Mouse (Mus musculus) liver, embryonic 15.5 days (tissue): ENCODE measurements around the gene Miga2. TPM values are rescaled to one million over a fixed set of nuclear protein-coding genes. Genes with fewer than 3 reads are reported as not detected.
"Not testable (repeated sequence)": the region's sequence is repeated elsewhere in the genome, so short reads cannot be mapped to it uniquely, and the experiment has no call there.

Source experiments
- ATAC-seq: fragments of 200-750 bp; cut with Nextera tagmentation; 2 replicates; pipeline ENCODE4 v1.8.0; 2017; ENCODE audit warnings: moderate number of reproducible peaks, mild to moderate bottlenecking, moderate library complexity; ENCODE audit not compliant: insufficient read depth
- H3K27ac ChIP-seq: fragments of 300-500 bp; sonication (generic); replicated peaks from 2 replicates; pipeline ENCODE4 v1.5.1; 2015; ENCODE audit warnings: mild to moderate bottlenecking, inconsistent platforms
- H3K27me3 ChIP-seq: fragments of 300-500 bp; sonication (generic); 2 replicates; pipeline ENCODE4 v1.6.1; 2015; ENCODE audit warnings: mild to moderate bottlenecking, inconsistent platforms
- H3K36me3 ChIP-seq: fragments of 300-500 bp; sonication (generic); replicated peaks from 2 replicates; pipeline ENCODE4 v1.6.1; 2015; ENCODE audit warnings: moderate library complexity, mild to moderate bottlenecking, inconsistent platforms
- H3K4me1 ChIP-seq: fragments of 300-500 bp; sonication (generic); replicated peaks from 2 replicates; pipeline ENCODE4 v1.6.1; 2015; ENCODE audit warnings: inconsistent platforms
- H3K4me2 ChIP-seq: fragments of 300-500 bp; sonication (generic); 2 replicates; pipeline ENCODE4 v1.6.1; 2015; ENCODE audit warnings: moderate library complexity, mild to moderate bottlenecking, inconsistent platforms
- H3K4me3 ChIP-seq: fragments of 300-500 bp; sonication (generic); replicated peaks from 2 replicates; pipeline ENCODE4 v1.5.1; 2015; ENCODE audit warnings: mild to moderate bottlenecking, inconsistent platforms
- H3K9ac ChIP-seq: fragments of 300-500 bp; sonication (generic); 2 replicates; pipeline ENCODE4 v1.6.1; 2015; ENCODE audit warnings: moderate library complexity, mild to moderate bottlenecking, inconsistent platforms
- H3K9me3 ChIP-seq: fragments of 300-500 bp; sonication (generic); replicated peaks from 2 replicates; pipeline ENCODE4 v1.6.1; 2016; ENCODE audit warnings: inconsistent platforms
- WGBS: fragments of 180-500 bp; shearing (Covaris S2); methylation state at CpG from one replicate; pipeline ENCODE4 v1.1.7; 2015; ENCODE audit warnings: mixed read lengths; ENCODE audit not compliant: insufficient replicate concordance; 5-methylcytosine and 5-hydroxymethylcytosine counted together
- polyA plus RNA-seq: library from polyadenylated mRNA; unstranded; fragments of >200 nt; fragmentation: Nextera tagmentation; extraction: Ambion mirVana; gene quantifications from 2 replicates; pipeline ENCODE4 v1.2.1, GENCODE M21; 2015

Miga2 gene
- polyA plus RNA-seq, 1 experiment from 2014 or later: 7.5 TPM

DNA sequence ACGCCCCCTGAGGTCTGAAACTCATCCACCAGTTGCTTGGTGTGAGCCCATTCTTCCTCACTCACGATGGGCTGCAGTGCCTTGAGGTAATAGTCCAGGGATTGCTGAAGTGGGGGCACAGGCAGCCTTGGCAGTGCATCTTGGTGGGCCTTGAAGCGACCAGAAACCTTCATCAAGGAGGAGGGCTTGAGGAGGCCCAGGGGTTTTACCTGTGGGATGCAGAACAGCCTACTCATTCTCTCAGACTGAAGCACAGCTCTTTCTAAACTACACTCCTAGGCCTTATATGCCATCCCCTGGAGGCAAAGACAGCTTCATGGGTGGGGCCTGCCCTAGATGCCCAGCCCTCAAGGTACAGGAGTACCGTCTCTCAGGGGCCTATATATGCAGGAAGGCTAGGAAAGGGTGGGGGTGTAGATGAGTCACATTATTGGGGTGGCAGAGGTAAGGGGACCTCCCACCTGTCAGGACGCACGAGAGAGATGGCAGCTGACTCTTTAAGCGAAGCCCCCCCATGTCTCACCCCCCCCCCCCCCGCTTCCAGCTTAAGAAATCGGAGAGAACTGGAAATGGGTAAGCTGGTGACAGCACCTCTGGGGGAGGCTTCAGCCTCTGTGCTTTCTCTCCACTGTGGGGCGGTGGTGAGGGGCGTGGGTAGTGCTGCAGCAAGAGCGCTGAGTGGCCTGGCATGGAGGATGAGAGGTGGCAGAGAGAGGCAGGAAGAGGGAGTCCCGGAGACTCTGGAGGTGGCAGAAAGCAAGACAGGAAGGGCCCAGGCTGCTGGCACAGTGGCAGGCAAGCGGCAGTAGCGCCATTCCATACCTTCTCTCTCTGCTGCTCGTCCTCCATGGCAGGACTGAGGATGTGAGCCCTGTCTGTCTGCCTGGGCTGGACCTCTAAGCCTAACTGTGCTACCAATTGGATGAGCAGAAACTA is 49.3 kb downstream of the Miga2 start:
- peaks cover 36% of the 10 kb centered on the region for H3K36me3 ChIP-seq
- no peak overlapping the region for H3K27ac ChIP-seq
- peak overlapping the region; percentile 89 for H3K4me2 ChIP-seq
- peaks cover 45% of the 10 kb centered on the region for H3K4me1 ChIP-seq
- WGBS: 77% methylated on average over 16 of the region's 16 CpGs
- 0 out of 2 replicates have a peak overlapping the region, but pooled peaks have one; percentile 100 for H3K9ac ChIP-seq
- no peaks in the 10 kb centered on the region for H3K27me3 ChIP-seq
- ATAC-seq: no peak
- peak overlapping the region; percentile 100; the same call in 1 of the 2 replicates for H3K4me3 ChIP-seq
- H3K9me3 ChIP-seq: no peaks in the 10 kb centered on the region

DNA sequence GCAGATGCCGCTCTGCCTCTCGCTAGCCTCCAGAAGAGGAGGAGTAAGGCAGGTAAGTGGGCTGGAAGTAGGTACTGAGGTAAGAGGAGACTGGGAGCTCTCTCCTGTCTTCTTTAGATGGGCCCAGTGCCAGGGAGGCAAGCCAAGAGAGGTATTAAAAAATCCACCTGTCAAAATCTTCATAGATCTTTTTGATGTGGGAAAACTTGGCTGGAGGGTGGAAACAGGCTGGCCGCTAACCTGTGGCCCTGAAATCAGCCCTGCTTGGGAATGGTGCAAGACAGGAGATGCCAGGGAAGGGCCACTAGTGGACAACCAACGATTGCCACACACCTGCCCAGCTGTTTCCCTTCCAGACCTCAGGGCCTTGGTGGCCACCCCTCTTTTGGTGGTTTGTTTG is 50.1 kb downstream of the Miga2 start:
- Histone ChIP-seq H3K4me2 (peak overlapping the region; percentile 89), H3K36me3 (peaks cover 28% of the 10 kb centered on the region), H3K9me3 (no peaks in the 10 kb centered on the region), H3K4me3 (peak overlapping the region; percentile 100), H3K9ac (peak overlapping the region; percentile 100; the same call in 1 of the 2 replicates), H3K4me1 (peaks cover 53% of the 10 kb centered on the region), H3K27ac (peak overlapping the region; percentile 96), H3K27me3 (no peaks in the 10 kb centered on the region)
- 76% methylated on average over 4 of the region's 4 CpGs for WGBS
- ATAC-seq: no peak

DNA sequence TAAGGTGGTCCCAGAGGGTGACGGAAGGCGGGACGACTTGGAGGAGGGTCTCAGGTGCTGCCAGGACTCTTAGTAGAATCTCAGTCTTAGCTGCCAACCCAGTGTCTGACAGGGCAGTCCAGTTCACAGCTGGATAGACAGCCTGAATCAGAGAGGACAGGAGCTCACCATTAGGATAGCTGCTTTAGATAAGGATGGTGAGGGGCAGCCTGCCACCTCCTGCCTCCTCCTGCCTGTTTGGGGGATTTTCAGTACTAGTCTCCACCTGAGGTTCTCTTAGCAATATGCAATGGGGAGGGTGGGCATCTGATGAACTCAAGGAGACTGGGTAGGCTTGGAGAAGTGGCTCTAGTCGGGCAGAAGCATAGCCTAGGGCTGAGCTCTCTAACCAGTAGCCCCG is 50.6 kb downstream of the Miga2 start:
- H3K4me2 ChIP-seq: peak overlapping the region; percentile 89
- H3K9me3 ChIP-seq: no peaks in the 10 kb centered on the region
- H3K9ac ChIP-seq: peak overlapping the region; percentile 100
- H3K4me1 ChIP-seq: peaks cover 55% of the 10 kb centered on the region
- ATAC-seq: no peak
- H3K36me3 ChIP-seq: peaks cover 22% of the 10 kb centered on the region
- peak overlapping the region; percentile 100 for H3K4me3 ChIP-seq
- peak overlapping the region; percentile 96 for H3K27ac ChIP-seq
- WGBS: 51% methylated on average over 5 of the region's 5 CpGs
- no peaks in the 10 kb centered on the region for H3K27me3 ChIP-seq

DNA sequence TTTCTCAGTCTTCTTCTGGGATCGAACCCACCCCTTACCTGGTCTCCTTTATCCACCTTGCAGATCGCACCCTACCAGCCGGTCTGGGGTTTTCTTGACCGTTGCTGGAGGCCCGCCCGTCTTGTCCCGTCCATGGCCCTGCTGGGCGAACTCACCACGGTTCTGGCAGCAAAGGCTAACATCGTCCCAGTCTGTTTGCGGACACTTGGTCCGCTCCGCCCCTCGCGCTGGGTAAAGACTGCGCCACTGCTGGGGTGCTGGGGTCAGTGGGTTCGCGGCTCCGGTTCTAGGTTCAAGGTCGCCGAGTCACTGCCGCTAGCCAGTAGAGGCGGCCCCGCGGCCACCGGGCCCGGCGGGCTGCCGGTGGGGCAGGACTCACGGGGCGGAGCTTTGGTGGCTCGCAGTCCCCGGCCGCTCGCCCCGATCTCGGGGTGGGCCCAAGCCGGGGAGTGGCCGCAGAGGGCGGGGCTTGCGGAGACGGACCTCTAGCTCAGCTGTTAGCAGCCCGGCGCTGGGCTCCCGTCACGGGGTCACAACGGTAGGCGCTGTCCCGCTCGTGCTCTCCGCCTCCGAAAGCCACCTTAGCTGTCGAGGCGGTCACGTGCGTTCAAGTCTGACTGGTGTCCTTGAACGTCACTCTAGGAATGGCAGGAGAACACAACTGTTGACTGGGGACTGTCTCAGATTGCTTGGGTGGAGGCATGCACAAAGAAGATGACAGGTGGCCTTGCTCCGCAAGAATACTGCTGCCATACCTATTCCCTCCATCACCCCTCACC is 51.3 kb downstream of the Miga2 start, which contains the start of gene Crat:
TSS of gene Crat (minus strand) at position 657 of the 779 bp plus-strand sequence.
- peak; percentile 89 for ATAC-seq
- Histone ChIP-seq H3K36me3 (peaks cover 17% of the 10 kb centered on the region), H3K4me2 (peak within 1 kb of the TSS; percentile 89), H3K27ac (peak within 1 kb of the TSS; percentile 96), H3K4me3 (peak within 1 kb of the TSS; percentile 100), H3K27me3 (no peaks in the 10 kb centered on the region), H3K9ac (peak within 1 kb of the TSS; percentile 100), H3K4me1 (peaks cover 58% of the 10 kb centered on the region), H3K9me3 (no peaks in the 10 kb centered on the region)
- WGBS: under 1% methylated on average over 58 of the region's 58 CpGs

DNA sequence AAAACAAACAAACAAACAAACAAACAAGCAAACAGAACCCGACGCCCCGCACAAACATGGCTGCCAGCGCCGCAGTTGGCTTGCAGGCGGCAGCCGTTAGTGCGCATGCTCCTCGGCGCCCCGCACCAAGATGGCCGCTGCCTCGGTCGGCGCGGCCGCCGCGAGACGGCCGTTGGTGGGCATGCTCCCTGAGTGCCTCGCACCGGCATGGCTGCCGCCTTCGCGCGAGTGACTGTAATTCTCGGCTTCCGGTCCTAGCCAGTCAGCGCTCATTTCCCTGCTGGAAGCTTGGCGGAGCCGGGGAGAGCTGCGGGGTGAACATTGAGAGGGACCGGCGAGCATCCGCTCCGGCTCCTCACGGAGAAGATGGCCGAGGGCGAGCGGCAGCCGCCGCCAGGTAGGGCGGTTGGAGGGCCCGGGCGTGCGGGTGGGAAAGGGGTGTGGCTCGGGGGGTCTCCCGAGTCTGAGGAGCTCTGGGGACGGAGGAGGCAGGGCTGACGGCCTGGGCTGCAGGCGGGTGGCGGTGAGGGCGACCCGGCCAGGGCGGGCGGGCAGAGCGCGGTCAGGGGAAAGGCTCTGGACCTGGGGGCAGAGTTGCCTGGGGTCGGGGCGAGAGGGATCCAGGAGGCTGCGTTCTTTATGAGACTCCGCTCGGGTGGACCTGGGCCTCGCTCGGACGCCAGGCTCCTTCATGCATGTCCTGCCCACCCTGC is 52.1 kb downstream of the Miga2 start, which contains the start of gene Ptpa:
TSS of gene Ptpa (plus strand) at position 104 of the 713 bp plus-strand sequence.
- ATAC-seq: peak; percentile 77
- peaks cover 17% of the 10 kb centered on the region for H3K36me3 ChIP-seq
- no peaks in the 10 kb centered on the region for H3K9me3 ChIP-seq
- H3K4me3 ChIP-seq: peak within 1 kb of the TSS; percentile 100
- no peaks in the 10 kb centered on the region for H3K27me3 ChIP-seq
- peaks cover 66% of the 10 kb centered on the region for H3K4me1 ChIP-seq
- under 1% methylated on average over 65 of the region's 67 CpGs for WGBS
- peak within 1 kb of the TSS; percentile 89 for H3K4me2 ChIP-seq
- H3K9ac ChIP-seq: peak within 1 kb of the TSS; percentile 100
- peak within 1 kb of the TSS; percentile 96 for H3K27ac ChIP-seq

DNA sequence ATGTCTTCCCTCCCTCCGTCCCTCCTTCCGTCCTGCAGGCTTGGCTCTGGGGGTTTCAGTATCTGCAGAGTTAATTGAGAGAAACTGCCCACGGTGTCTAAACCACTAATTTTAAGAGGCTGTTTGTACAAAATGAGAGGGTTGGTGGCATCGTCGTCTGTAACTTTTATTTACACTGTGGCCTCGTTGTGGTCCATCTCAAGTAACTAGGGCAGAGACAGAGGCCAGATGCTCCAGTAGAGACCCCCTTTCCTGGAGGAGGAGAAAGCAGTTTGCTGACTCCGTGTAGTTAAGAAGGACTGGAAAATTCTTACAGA is 52.6 kb downstream of the Miga2 start:
- Histone ChIP-seq H3K4me3 (peak overlapping the region; percentile 100), H3K4me2 (peak overlapping the region; percentile 89), H3K36me3 (peaks cover 21% of the 10 kb centered on the region), H3K27ac (peak overlapping the region; percentile 96), H3K27me3 (no peaks in the 10 kb centered on the region), H3K4me1 (peaks cover 70% of the 10 kb centered on the region), H3K9me3 (no peaks in the 10 kb centered on the region), H3K9ac (peak overlapping the region; percentile 100)
- no peak for ATAC-seq
- WGBS: under 1% methylated on average over 7 of the region's 7 CpGs

DNA sequence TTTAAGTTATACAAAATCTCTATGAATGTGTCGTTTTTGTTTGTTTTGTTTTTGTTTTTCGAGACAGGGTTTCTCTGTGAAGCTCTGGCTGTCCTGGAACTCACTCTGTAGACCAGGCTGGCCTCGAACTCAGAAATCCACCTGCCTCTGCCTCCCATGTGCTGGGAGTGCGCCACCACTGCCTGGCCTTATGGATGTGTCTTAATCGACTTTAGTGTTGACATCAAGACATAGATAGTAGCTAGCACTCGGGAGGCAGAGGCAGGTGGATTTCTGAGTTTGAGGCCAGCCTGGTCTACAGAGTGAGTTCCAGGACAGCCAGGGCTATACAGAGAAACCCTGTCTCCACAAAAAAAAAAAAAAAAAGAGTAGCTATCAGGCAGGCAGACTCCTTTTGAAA is 53.1 kb downstream of the Miga2 start:
- Histone ChIP-seq H3K27ac (peak overlapping the region; percentile 96), H3K4me1 (peaks cover 70% of the 10 kb centered on the region), H3K4me2 (peak overlapping the region; percentile 89), H3K9ac (peak overlapping the region; percentile 100), H3K36me3 (peaks cover 23% of the 10 kb centered on the region), H3K4me3 (peak overlapping the region; percentile 100)
- WGBS: 26% methylated on average over 6 of the region's 6 CpGs
- ATAC-seq, H3K27me3 ChIP-seq, H3K9me3 ChIP-seq: not testable (repeated sequence)

DNA sequence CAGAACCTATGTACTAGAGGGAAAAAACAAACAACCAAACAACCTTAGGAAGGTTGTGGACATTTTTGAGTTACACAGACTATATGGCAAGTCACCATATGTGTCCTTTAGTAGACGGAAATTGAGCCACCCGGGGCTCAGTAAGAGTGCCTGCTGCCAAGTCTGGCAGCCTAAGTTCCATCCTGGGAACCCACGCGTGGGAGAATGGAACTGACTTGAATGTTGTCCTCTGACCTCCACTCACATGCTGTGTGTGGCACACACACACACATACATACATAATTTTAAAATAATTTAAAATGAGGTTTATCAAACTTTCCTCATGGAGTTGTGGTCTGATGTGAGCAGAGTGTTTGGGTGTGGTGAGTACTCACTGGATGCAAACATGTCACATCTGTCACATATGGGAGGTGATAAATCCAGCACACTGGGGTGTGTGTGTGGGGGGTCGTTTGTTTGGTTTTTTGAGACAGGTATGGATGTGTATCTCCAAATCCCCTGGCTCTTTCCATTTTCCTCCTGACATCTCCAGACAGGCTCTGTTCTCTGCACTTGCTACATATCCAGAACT is 53.6 kb downstream of the Miga2 start:
- Histone ChIP-seq H3K4me3 (peak overlapping the region; percentile 100), H3K4me2 (peak overlapping the region; percentile 89), H3K27me3 (no peaks in the 10 kb centered on the region), H3K27ac (peak overlapping the region; percentile 96), H3K36me3 (peaks cover 23% of the 10 kb centered on the region), H3K9ac (peak overlapping the region; percentile 100), H3K4me1 (peaks cover 67% of the 10 kb centered on the region), H3K9me3 (no peaks in the 10 kb centered on the region)
- 26% methylated on average over 5 of the region's 5 CpGs for WGBS
- ATAC-seq: peak; percentile 61

DNA sequence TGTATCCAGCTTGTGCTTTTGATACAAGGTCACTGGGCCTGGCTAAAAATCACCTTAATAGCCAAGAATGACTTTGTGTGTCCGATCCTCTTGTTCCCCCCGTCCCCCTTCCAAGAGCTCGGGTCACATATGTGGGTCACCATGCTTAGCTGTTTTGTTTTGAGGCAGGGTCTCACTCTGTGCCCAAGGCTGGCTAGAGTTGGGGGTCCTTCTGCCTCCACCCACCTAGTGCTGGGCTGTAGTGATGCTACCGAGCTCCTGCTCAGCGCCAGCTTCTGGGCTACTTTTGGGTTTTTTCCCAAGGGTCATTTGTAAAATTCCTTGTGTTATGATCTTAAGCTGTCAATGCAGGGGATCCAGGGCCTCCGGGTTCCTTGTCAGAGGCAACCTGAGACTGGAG is 54.2 kb downstream of the Miga2 start:
- no peaks in the 10 kb centered on the region for H3K9me3 ChIP-seq
- H3K4me2 ChIP-seq: peak overlapping the region; percentile 89
- no peaks in the 10 kb centered on the region for H3K27me3 ChIP-seq
- no peak for ATAC-seq
- peak overlapping the region; percentile 100 for H3K4me3 ChIP-seq
- 65% methylated on average over 6 of the region's 6 CpGs for WGBS
- peak overlapping the region; percentile 100 for H3K9ac ChIP-seq
- peak overlapping the region; percentile 96 for H3K27ac ChIP-seq
- peaks cover 24% of the 10 kb centered on the region for H3K36me3 ChIP-seq
- H3K4me1 ChIP-seq: peaks cover 65% of the 10 kb centered on the region

DNA sequence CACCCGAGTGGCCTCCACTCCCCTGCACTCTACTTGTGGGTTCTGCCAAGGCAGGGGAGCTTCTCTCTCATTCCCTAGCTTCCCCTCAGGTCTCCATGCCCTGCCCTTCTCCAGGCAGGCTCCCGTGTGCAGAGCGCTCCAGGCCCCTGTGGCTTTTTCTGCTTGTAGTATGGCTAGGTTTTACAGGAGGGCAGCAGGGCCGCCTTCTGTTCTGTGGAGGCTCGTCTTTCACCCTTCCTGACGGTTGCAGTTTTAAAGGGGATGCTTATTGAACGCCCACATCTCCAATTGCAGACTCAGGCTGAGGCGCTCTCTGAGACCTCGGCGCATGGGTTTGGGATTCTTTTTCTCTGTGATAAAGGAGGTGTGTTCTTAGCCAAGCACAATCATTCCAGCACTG is 55.1 kb downstream of the Miga2 start:
- Histone ChIP-seq H3K4me1 (peaks cover 61% of the 10 kb centered on the region), H3K4me3 (peak overlapping the region; percentile 100), H3K27me3 (no peaks in the 10 kb centered on the region), H3K4me2 (peak overlapping the region; percentile 89), H3K36me3 (peaks cover 28% of the 10 kb centered on the region), H3K9ac (peak overlapping the region; percentile 100), H3K9me3 (no peaks in the 10 kb centered on the region), H3K27ac (peak overlapping the region; percentile 96)
- WGBS: 23% methylated on average over 10 of the region's 10 CpGs
- ATAC-seq: no peak
